Mouse (Mus musculus) hindbrain, embryonic 10.5 days (tissue): ENCODE data around the gene Gucd1. TPM values are rescaled to one million over a fixed set of nuclear protein-coding genes. Genes with fewer than 3 reads are reported as not detected.

ENCODE experiments used
- DNase-seq: peaks from one replicate; pipeline ENCODE4 v3.0.0-alpha.2; 2017; ENCODE audit warnings: low spot score
- H3K27ac ChIP-seq: fragments of 300-500 bp; sonication (generic); 2 replicates; pipeline ENCODE4 v1.5.1; 2016; ENCODE audit warnings: mild to moderate bottlenecking, moderate library complexity
- H3K27me3 ChIP-seq: fragments of 300-500 bp; sonication (generic); 2 replicates; pipeline ENCODE4 v1.6.1; 2016; ENCODE audit warnings: mild to moderate bottlenecking; ENCODE audit not compliant: poor library complexity, insufficient read depth, severe bottlenecking
- H3K36me3 ChIP-seq: fragments of 300-500 bp; sonication (generic); 2 replicates; pipeline ENCODE4 v1.6.1; 2016; ENCODE audit warnings: mild to moderate bottlenecking, moderate library complexity
- H3K4me1 ChIP-seq: fragments of 300-500 bp; sonication (generic); replicated peaks from 2 replicates; pipeline ENCODE4 v1.6.1; 2016; ENCODE audit warnings: mild to moderate bottlenecking
- H3K4me3 ChIP-seq: fragments of 300-500 bp; sonication (generic); 2 replicates; pipeline ENCODE4 v1.5.1; 2016; ENCODE audit warnings: mild to moderate bottlenecking, moderate library complexity
- H3K9me3 ChIP-seq: fragments of 300-500 bp; sonication (generic); 2 replicates; pipeline ENCODE4 v1.6.1; 2016; ENCODE audit warnings: mild to moderate bottlenecking, moderate library complexity
- WGBS: fragments of 180-500 bp; shearing (Covaris S2); methylation state at CpG from one replicate; pipeline ENCODE4 v1.1.7; 2016; 5-methylcytosine and 5-hydroxymethylcytosine counted together
- polyA plus RNA-seq: library from polyadenylated mRNA; unstranded; fragments of >200 nt; fragmentation: Nextera tagmentation; extraction: Ambion mirVana; gene quantifications from 2 replicates; pipeline ENCODE4 v1.2.1, GENCODE M21; 2016

The Gucd1 gene
- polyA plus RNA-seq, 1 experiment from 2014 or later, result 32.5 TPM

DNA sequence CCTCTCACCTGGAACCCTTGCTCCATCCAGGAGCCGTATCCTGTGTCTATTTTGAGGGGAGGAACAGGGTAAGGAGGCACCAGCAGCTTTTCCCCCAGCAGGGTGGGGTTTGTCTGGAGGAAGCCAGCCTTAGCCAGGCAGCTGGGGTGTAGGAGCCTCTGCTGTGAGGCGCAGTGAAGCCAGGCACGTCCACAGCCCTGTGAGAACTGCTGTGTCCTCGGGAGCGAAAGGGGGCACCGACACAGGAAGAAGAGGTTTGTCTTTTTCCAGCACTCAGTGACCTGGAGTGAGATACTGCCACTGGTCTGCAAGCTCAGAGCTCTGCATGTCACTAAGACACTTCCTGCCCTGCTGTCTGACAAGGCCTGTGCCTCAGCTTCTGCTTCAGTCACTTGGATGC, 213.4 kb downstream of the Gucd1 start:
- H3K9me3 ChIP-seq, result no peaks in the 10 kb centered on the region
- H3K36me3 ChIP-seq, result peaks cover 77% of the 10 kb centered on the region
- WGBS, result 70% methylated on average over 6 of the region's 6 CpGs
- no peak overlapping the region for H3K4me3 ChIP-seq
- peaks cover 12% of the 10 kb centered on the region for H3K4me1 ChIP-seq
- peak overlapping the region; percentile 24; the same call in 1 of the 2 replicates for H3K27ac ChIP-seq
- H3K27me3 ChIP-seq, result no peaks in the 10 kb centered on the region
- no peak for DNase-seq

DNA sequence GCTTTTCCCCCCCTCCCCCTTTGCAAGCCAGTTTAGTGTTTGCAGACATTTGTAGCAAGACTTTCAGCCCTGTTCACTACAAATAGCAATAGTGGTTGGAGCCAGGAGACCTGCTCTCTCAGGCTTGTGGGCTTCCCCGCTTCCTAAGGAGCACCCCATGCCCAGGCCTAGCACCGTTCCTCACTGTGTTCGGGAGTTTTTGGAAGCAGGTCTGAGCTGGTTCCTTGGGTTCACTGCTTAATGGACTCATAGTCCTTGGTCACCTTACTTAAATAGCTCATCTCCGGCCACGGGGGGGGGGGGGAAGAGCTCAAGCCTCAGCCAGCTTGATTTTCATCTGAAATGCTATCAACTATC, 213.7 kb downstream of the Gucd1 start:
- peaks cover 77% of the 10 kb centered on the region for H3K36me3 ChIP-seq
- 91% methylated on average over 5 of the region's 5 CpGs for WGBS
- H3K27me3 ChIP-seq, result no peaks in the 10 kb centered on the region
- H3K27ac ChIP-seq, result peak overlapping the region; percentile 24; the same call in 1 of the 2 replicates
- H3K4me1 ChIP-seq, result peaks cover 12% of the 10 kb centered on the region
- H3K4me3 ChIP-seq, result no peak overlapping the region
- H3K9me3 ChIP-seq, result no peaks in the 10 kb centered on the region
- DNase-seq, result no peak

DNA sequence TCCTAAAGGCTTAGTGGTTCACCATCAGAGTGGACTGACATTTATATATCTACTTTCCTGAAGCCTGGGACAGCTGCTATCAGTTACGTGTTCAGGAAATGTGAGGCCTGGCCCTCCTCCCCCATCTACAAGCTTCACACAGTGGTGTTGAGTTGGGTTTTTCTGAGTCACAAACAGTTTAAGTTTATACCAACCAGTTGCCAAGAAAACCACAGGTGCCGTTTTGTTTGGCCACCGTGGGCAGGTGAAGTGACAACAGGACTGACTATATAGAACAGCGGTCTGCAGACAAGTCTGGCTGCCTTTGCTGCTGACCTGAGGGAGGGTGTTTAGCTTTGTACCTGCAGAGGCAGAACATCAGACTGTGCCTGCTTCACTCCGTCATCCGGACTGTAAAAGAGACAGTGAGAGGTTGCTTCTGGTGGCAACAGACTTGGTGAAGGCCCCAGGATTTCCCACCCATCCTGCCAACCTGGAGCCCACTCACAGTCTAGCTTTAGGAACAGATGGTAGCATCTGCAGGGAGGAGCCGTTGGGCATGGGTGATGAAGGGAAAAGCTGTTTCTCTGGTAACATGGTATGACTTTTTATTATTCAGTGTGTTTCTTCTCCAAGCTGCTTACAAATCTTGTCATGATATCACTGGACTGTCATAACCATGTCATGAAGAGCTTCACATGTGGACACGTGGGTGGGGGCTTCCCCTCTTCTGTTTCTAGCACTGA, 214.3 kb downstream of the Gucd1 start:
- 87% methylated on average over 8 of the region's 8 CpGs for WGBS
- H3K4me1 ChIP-seq, result peaks cover 12% of the 10 kb centered on the region
- H3K9me3 ChIP-seq, result no peaks in the 10 kb centered on the region
- H3K4me3 ChIP-seq, result no peak overlapping the region
- no peaks in the 10 kb centered on the region for H3K27me3 ChIP-seq
- no peak overlapping the region for H3K27ac ChIP-seq
- peaks cover 73% of the 10 kb centered on the region for H3K36me3 ChIP-seq
- DNase-seq, result no peak

DNA sequence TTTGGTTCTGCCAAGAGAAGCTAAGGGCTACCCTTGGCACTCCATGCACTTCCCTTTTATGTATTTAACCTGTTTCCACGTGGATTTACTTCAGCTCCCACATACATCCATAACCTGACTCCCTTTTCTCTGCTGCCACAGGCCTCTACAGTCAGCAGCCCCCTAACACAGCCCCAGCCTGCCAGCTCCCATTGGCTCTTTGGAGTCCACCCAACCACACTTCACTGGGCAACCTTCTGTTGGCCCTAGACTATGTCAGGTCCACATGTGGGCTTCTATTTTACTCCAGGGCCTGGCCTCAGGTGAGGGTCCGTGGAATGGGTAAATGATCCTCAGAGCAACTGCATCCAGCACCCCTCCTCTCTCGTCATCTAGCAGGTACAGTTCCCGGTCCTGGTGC, 215.2 kb downstream of the Gucd1 start:
- no peaks in the 10 kb centered on the region for H3K27me3 ChIP-seq
- DNase-seq, result no peak
- H3K4me1 ChIP-seq, result peaks cover 12% of the 10 kb centered on the region
- WGBS, result 92% methylated on average over 4 of the region's 4 CpGs
- no peak overlapping the region for H3K27ac ChIP-seq
- peaks cover 70% of the 10 kb centered on the region for H3K36me3 ChIP-seq
- H3K4me3 ChIP-seq, result no peak overlapping the region
- H3K9me3 ChIP-seq, result no peaks in the 10 kb centered on the region

DNA sequence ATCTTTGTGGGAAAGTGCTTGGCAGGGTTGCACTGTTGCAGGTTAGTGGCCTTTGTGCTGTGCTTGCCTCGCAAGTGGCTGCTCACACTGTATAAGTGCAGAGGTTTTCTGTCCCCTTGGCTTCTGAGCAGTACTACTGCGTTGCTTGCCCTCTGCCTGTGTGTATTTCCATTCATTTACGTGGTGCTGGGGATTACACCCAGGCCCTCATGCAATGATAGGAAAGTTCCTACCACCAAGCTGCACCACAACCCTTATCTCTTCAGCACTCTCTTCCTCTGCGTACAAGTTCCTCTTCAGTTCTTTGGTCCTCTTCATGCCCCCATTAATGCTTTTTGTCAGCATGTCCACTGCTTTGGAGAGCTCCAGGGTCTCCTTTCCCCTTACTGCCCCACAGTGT, 215.8 kb downstream of the Gucd1 start:
- Histone ChIP-seq H3K4me1 (peaks cover 12% of the 10 kb centered on the region), H3K27ac (no peak overlapping the region), H3K36me3 (peaks cover 65% of the 10 kb centered on the region), H3K9me3 (no peaks in the 10 kb centered on the region), H3K27me3 (no peaks in the 10 kb centered on the region), H3K4me3 (no peak overlapping the region)
- no peak for DNase-seq
- WGBS, result 92% methylated on average over 4 of the region's 4 CpGs

DNA sequence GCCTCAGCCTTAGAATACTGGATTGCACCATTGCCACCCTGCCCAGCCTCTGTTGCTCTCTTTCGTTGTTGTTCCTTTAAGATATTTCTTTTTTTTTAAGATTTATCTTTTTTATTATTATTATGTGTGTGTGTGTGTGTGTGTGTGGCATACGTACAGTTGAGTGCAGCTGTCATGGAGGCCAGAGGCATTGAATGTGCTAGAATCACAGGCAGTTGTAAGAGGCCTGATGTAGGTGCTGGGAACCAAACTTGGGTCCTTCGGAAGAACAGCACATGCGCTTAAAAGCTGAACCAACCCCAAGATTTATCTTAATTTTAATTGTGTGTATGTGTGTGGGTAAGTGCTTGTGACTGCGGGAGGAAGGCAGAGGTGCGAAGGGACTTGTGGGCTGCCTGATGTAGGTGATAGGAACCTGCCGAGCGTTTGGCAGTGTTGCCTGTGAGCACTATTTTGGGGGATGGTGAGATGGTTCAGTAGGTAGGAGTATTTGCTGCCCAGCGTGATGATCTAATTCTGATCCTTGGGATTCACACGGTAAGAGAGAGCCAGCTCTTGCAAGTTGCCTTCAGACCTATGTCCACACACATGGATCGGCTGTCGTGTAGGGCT, 216.5 kb downstream of the Gucd1 start:
- 92% methylated on average over 12 of the region's 12 CpGs for WGBS
- no peak for DNase-seq
- H3K4me3 ChIP-seq, result no peak overlapping the region
- no peak overlapping the region for H3K27ac ChIP-seq
- peaks cover 64% of the 10 kb centered on the region for H3K36me3 ChIP-seq
- H3K4me1 ChIP-seq, result peaks cover 12% of the 10 kb centered on the region
- H3K27me3 ChIP-seq, result no peaks in the 10 kb centered on the region
- no peaks in the 10 kb centered on the region for H3K9me3 ChIP-seq

Other genes with a start within 250 kb of the Gucd1 start
- 2.2 and 2.4 TPM in 2 replicates for gene Adora2a, start 201.1 kb downstream of the Gucd1 start, polyA plus RNA-seq
- 0.19 TPM in 1 of 2 replicates, not detected in the other for gene Upb1, start 116.9 kb downstream of the Gucd1 start, polyA plus RNA-seq
- gene Snrpd3, start 421 bp downstream of the Gucd1 start, polyA plus RNA-seq, result 269 and 286 TPM in 2 replicates
- gene Lrrc75b, start 42.4 kb upstream of the Gucd1 start, polyA plus RNA-seq, result 2.8 and 6.6 TPM in 2 replicates
- gene Ggt1, start 43.6 kb upstream of the Gucd1 start, polyA plus RNA-seq, result 3.3 and 3.4 TPM in 2 replicates
- 0.30 and 0.82 TPM in 2 replicates for gene Ggt5, start 71.4 kb upstream of the Gucd1 start, polyA plus RNA-seq
- gene Susd2, start 126.0 kb upstream of the Gucd1 start, polyA plus RNA-seq, result 2.0 and 3.0 TPM in 2 replicates
- gene Cabin1, start 246.4 kb upstream of the Gucd1 start, polyA plus RNA-seq, result 36.8 and 38.4 TPM in 2 replicates